Mouse (Mus musculus) inflammation-experienced regulatory T-cells, adult 6 months (primary cell): ENCODE data around the gene Tspan12. TPM values are rescaled to one million over a fixed set of nuclear protein-coding genes. Genes with fewer than 3 reads are reported as not detected.
"Not testable (repeated sequence)": the region's sequence is repeated elsewhere in the genome, so short reads cannot be mapped to it uniquely, and the experiment has no call there.

Experiments used
- ATAC-seq: one replicate; pipeline ENCODE4 v1.8.0; 2017
- polyA plus RNA-seq, 3 experiments: library from polyadenylated mRNA; unstranded; fragments of 100-300 nt; shearing (Covaris generic); gene quantifications; one replicate each; pipeline ENCODE4 v1.2.1; 2017

The Tspan12 gene
- polyA plus RNA-seq, 3 experiments from 2014 or later, result not detected

DNA sequence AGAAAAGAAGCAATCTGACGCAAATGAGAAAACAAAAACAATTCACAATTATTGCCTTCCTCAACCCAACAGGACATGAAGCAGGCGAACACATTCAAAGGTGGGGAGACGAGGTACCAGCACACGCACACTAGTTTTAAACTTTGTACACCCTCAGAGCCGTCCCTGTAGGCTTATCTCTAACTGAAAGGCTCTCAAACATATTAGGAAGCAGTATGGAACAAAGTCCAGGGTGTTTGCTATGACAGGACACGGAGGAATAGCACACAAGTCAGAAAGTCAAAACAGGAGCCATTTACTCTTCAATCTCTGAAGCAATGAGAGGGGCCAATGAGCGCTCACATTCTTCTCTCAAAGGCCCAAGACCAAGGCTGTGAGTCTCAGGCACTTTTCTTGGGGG, 24.3 kb downstream of the Tspan12 start:
- no peak for ATAC-seq

DNA sequence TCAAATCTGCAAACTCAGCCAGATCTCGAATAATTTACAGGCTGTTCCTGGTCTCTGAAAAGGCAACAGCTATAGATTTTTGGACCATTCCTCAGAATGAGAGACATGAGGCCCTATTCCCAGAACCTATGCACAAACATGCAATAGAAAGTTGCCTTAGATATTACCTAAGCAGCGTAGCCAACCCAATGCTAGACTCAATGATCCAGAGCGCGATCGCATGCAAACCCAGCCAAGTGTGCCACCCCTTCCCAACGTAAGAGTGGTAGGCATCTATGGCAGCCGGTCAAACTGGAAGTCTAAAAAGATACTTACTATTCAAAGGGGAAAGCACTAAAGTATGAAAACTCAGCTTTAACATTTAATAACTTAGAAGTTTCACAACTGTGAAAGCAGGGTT, 28.6 kb downstream of the Tspan12 start:
- no peak for ATAC-seq

DNA sequence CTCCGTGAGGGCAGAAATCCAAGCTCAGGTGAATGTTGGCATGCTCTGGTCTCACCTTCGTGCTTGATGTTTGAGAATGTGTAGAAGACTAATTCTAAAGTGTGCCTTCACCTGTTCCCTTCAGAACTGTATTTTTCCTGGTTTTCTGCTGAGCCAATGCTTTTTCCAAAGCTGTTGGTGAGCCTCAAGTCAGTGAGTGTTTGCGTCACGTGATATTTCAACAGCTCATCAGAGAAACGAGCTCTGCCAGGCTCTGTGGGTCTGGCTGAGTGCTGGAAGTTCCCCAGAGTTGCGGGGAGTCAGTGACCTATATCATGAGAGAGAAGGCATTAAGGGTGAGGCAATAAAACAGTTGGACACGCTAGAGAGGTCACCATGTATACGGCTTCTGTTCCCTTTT, 29.0 kb downstream of the Tspan12 start:
- ATAC-seq, result no peak

DNA sequence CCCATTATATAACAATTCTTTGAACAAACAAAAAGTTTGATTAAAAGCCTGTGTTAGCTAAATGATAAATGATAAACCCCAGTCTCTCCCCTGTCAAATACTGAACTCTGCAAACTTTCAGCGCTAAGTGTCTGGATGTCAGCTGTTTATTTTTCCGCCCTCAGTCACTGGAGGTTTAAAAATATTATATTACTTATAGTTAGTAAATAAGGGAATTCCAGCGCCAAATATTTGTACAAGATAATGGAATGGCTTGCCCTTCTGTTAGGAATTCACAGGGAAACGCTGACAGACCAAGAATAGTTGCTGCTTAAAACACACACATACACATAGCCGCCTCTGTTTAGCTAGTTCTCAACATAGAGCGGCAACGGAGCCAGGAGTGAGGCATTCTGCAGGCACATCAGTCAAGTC, 29.6 kb downstream of the Tspan12 start:
- ATAC-seq, result no peak

DNA sequence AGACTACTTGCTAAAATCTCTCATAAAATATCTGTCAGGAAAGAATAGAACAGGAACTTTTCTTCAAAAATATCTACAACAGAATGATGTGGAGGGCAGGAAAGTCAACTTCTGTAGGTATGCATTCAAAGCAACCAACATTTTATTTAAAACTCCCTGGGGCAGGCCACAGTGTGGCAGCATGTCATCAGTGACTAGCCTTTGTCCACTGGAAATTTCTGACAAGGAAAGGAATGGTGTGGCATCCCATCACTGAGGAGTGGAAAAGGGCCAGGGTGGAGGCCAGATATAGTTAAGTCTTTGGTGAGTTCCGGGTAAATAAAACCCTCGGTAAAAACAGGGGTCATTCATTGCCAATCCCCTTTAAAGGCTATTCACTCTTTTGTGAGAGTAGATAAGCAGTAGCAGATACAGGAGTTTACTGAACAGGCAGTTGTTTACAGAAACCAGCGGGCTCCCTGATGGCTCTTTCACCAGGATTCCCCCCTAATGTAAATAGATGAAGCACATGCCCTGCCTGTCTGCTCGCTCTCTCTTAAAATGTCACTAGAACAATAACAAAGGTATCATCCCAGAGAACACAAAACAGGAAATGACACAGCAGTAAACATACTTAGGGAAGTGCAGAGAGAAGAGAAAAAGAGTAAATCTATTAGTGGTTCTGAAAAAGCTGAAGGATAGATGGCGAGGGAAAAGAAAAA, 34.1 kb downstream of the Tspan12 start:
- no peak for ATAC-seq

DNA sequence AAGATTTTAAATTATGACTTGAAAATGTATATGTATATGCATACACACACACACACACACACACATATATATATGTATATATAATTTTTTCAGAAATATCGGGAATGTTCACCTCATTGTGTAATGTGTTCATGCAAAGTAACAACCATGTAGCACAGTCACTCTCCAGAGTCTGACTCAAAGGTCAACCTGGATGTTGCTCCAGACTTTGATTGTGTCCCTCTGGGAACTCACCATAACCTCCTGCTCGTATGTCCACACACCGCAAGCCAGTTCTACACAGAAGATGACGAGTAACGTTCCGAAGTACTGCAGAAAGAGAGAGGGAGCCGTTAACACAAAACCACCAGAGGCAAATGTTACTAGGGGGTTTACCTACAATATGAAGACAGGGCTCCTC, 46.3 kb downstream of the Tspan12 start:
- no peak for ATAC-seq

DNA sequence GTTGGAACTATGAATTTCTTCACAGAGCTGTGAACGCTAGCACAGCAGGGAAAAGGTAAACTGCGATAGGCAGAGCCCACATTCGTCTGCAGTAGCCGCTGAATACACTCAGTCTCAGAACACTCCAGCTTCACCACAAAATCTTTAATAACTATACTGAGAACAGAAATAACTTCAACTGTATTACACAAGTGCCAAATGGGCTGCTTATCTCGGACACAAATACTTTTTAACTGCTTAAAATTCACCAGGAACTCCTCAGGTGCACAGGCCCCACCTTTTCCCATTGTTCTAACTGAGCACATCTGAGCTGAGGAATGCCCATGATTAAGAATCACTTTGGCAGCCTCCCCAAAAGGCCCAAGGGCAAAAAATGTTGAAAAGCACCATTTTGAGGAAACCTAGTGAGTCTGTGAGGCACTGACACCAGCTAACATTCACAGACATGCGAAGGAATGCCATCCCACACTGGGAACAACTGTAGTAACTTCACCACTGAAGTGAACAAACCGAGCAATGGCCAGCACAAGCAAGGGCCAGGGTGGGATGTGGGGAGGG, 47.2 kb downstream of the Tspan12 start:
- ATAC-seq, result no peak

DNA sequence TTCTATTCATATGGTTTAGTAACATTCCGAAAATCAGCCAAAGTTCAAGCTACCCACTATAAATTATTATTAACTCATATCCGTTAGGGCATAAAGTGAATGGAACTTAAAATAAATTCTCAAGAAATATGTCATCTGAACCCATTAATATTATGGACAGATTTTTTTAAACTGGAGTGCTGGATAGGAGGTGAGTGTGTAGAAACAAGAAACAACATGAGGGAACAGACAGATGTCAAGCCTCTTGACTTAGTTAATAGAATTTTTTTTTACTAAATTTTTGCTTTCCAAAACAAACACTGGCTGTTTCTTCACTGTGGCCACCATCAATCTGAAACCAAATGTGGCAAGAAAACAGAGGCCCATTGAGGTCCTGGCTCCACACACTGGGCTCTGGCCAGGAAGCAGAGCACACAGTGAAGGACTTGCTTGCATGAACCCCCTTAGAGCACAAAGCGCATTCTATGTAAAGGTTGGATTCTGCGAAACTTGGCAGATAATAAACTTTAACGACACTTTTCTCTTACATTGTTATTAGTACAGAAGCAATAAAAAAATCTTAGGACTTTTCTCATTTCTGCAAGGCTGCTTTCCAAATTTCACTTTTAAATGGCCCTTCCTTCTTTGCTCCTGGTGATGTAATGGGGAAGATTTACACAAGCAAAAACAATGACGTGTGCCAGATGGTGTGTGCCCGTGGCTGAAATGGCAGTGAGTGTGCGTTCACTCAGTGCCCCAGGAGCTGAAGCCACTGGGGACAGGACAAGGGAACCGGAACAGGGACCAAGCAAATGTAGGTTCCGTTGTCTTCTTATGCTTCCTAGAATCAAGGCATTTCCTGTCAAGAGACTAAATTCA, 48.6 kb downstream of the Tspan12 start:
- no peak for ATAC-seq

DNA sequence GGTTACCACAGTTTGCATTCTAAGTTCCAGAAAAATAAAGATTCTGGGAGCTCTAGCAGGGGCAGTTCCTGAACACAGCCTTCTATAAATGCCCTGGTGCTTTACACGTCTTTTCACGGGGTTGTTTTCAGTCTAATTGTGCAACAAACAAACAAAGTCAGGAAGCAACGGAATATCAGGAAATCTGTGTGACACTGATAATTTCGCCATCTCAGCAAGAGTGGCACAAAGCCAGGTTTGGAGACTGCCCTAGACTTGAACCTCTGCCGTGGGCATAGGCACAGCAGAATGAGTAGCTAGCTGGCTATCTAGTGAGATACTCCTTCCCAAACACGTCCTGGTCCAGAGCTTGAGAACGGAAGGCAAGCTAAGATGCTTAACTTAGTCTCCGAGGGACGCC, 53.7 kb downstream of the Tspan12 start:
- ATAC-seq, result no peak

DNA sequence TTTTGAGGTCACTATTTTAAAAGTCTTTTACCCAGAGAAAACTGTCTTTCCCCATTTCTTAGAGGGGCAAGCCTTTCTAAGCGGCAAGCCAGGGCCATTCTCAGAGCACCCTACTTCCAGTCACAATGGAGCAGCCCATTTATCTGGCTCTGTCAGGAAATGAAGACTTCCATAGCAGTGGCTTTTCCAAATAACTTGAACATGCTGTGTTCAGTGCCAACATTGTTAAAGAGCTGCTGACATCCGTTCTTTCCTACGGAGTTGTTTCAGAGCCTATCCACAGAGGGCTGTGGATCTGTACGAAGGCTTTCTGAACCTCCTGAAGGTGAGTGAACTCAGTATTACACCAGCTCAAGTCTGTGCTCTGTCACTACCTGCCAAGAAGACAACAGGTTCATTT, 55.2 kb downstream of the Tspan12 start:
- ATAC-seq, result no peak

DNA sequence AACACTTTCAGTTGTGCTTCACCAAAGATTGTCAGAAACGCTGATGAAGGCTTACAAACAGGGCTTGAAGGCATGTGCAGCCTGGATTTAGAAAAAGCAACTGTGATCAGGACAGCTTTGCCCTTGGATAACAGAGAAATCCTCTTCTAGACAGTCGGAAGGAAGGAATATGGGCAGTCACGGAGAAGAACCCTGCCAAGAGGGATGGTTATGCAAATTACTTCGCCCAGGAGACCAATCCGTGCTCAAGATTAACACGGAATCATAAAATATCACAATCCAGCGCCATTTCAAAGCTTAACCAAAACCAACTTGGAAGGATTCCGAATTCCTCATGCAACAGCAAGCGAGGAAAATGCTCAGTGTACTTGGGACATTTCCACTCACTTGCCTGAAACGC, 55.9 kb downstream of the Tspan12 start:
- ATAC-seq, result no peak

DNA sequence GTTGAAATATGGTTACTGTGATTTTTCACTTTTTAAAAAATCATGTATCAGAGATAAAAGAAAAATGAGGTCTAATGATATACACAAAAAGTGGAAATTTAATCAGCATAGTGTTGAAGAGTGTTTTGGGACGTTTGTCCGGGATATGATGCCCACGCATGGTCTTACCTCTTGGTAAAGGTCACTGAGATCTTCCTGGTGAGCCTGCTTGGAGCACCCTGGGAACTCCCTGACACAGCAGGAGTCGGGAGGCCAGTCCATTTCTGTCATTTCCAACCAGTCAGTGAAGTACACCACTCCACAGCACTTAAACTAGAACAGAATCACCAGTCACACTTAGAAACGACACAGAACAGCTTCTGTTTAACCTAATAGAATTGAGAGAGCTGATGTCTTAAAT, 56.9 kb downstream of the Tspan12 start:
- ATAC-seq, result no peak

DNA sequence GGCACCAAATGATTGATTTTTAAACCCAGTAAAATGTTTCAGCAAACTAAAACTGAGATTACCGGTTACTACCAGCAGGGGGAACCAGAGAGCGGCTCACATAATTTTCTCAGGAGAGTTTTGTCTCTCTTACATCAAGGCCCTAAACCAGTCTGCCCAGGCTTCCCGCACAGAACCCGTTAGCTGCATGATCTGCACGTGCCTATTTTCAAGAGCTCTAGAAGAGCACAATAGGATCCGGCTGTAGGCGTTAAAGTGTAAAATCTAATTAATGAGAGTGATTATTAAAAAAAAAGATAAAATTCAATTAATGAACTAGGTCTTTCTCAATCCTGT, 57.3 kb downstream of the Tspan12 start:
- no peak for ATAC-seq

DNA sequence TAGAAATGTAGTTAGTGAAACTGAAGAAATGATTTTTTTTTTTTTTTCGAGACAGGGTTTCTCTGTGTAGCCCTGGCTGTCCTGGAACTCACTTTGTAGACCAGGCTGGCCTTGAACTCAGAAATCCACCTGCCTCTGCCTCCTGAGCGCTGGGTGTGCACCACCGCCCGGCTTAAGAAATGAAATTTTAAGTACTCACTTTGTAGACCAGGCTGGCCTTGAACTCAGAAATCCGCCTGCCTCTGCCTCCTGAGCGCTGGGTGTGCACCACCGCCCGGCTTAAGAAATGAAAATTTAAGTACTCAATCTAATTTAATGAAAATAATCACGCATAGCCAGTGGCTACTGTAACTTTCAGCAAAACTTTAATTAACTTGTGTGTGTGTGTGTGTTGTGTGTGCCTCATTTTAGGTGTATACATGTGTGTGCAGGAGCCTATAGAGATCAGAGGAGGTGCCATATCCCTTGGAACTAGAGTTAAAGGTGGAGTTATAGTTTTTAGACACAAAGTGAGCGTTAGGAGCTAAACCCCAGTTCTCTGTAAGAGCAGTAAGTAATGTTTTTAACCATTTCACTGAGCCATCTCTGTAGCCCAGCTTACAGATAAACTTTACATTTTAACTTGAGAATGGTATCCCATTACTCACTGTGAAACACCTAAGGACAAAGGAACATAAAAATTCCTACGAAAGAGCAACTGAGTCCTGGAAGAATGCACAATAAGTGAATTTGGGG, 57.8 kb downstream of the Tspan12 start:
- ATAC-seq, result no peak

DNA sequence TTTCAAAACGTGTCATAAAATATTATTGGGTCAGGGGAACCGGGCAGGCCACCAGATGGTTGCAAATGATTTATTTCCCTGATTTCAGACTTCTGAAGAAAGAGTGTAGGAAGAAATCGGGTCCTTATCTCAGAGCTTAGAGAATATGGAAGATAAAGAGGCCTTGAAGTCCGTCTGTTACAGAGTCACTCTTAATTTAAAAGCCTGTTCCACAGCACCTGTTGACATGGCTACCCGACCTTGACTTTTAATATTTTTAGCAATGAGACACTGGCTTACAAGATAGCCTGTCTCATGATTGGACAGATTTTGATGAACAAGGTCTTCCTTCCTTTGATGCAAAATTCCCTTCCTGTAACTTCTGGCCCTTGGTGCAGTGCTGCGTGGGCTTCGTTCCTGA, 61.0 kb downstream of the Tspan12 start:
- ATAC-seq, result no peak

DNA sequence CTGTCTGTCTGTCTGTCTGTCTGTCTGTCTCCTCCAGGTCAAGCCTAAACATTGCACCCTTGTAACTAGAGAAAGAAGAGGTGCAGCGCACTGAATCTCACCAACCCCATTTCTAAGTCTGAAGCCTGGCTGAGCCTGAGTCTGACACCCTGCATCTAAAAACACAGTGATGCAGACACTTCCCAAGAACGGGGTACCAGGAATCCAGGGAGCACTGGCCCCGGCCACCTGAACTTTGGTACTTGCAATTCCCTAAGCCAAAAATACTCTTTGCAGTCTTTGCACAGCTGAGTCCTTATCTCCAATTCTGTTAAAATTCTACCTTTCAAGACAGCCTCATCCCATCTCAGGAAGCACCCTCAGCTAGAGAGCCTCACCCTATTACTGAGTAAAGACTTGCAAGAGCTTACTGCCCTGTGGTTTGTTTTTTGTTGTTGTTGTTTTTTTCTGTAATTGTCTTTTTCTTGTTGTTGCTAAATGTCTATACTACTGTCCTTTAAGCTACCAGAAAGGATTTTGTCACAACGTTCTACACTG, 61.7 kb downstream of the Tspan12 start:
- no peak for ATAC-seq

DNA sequence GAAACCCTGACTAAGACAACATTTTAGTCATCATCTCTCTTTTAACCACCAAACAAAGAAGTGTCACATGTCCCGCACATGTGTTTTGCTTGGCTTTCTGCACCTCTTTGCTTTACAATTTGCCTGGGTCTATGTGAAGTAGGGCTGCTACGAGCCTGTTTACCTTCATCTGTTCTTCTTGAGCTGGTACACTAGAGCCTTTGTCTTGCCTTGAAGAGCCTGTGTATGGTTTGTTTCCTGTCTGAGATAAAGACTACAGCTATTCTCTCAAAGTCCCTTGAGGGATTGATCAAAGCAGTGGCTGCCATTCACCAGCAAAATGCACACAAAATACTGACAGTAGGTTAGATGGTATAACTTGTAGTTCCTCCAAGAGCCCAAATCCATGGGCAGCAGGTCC, 62.3 kb downstream of the Tspan12 start:
- no peak for ATAC-seq

DNA sequence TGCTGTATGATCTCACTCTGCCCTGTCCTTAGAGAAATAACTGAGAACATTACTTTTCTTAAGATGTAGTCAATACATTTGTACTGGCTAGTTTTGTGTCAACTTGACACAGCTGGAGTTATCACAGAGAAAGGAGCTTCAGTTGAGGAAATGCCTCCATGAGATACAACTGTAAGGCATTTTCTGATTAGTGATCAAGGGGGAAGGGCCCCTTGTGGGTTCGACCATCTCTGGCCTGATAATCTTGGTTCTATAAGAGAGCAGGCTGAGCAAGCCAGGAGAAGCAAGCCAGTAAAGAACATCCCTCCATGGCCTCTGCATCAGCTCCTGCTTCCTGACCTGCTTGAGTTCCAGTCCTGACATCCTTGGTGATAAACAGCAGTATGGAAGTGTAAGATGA, 62.7 kb downstream of the Tspan12 start:
- not testable (repeated sequence) for ATAC-seq

DNA sequence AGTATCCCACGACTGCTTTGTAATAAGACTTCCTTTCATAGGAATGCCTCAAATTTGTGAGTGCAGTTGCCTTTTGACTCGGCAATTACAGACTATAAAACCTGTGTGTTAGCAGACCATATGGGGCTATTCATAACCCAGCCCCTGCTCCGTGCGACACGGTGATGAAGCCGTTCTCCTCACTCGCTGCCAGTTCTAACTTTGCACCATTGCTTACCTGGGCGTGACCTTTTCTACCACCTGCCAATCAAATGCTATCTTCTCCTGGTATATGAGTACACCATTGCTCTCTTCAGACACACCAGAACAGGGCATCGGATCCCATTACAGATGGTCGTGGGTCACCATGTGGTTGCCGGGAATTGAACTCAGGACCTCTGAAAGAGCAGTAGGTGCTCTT, 64.6 kb downstream of the Tspan12 start:
- ATAC-seq, result no peak

DNA sequence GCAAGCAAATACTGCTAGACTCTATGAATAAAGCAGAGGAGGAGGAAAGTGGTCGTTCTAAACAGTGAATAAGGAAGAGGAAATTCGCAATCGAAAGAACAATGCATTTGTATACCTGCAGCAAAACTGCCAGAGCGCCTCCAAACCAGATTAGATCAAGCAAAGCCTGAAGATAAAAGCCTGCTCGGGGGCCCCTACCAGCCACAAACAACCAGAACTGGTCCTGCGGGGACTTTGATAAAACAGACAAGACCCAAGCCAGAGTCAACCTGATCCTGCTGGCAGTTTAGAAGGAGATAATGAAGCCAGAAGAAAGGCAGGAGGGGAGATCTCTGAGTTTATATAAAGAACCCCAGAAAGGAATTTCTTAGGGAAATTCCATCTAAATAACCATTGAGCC, 65.0 kb downstream of the Tspan12 start:
- ATAC-seq, result no peak

DNA sequence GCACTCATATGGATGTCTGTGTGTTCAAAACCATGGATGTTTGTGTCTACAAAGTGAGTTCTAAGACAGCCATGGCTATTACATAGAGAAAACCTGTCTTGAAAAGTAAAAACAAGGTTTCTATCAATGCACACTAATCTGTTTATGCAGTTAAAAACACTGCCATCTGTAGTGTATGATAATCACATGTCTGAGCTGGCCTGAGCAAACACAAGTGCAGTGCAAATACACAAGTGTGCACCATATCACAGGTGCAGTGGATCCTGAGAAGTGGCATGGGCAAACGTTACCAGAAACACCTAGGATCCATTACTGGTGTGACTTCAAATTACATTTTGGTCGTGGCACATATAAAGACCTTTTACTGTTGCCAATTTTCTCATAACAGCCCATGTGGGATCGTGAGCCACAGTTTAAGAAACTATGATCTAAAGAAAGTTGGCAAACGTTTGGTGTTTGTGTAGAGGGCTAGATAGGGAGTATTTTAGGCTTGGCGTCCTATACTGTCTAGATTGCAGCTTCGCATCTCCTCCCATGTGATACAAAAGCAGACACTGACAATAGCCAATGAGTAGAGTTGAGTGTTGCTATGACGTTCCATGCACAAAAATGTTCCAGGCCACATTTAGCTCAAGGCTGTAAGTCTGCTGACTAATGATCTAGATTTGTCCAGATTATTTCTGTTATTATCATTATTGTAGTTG, 78.0 kb downstream of the Tspan12 start:
- no peak for ATAC-seq

DNA sequence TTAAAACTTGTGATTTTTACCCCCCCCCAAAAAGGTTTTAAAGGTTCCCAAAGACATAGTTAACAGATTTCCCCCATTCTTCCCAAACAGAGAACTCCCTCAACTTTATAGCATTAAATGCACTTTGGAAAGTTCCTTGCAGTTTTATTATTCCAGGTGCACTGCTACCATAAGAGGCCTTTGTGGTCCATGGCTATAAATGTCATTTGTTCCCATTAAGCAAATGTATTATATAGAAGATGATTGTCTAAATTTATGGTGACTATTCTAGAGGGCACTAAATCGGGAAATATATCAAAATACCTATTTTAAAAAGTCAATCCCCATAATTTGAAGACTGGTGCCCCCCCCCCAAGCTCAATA, 82.9 kb downstream of the Tspan12 start:
- no peak for ATAC-seq
